Mouse (Mus musculus): Measurements from ENCODE around the gene Espn. TPM values are rescaled to one million over a fixed set of nuclear protein-coding genes. Genes with fewer than 3 reads are reported as not detected.

Gene Espn
- total and polyA plus RNA-seq, 3 experiments = 5.0 to 19.6 TPM; not detected in 1

- Histone ChIP-seq H3K4me1 (ENCODE audit: control insufficient read depth in 1 of 2, insufficient read depth in 2 of 2, low read length in 2 of 2) (peaks cover 3 to 19% of the 10 kb centered on the region in 2 experiments; a peak in 3 of 4 replicates), H3K9me3 (replicated peaks; ENCODE audit: insufficient read depth, low read length) (no peaks in the 10 kb centered on the region), H3K27ac (ENCODE audit: control insufficient read depth, low read depth, low read length) (peak overlapping the region; percentile 59), H3K36me3 (ENCODE audit: control insufficient read depth in 1 of 2, insufficient read depth in 2 of 2, low read length in 2 of 2) (peaks cover 0 to 13% of the 10 kb centered on the region in 2 experiments; a peak in 2 of 4 replicates), H3K79me2 (ENCODE audit: control insufficient read depth, insufficient read depth, low read length, poor library complexity) (peaks cover 7% of the 10 kb centered on the region), H3K27me3 (ENCODE audit: control insufficient read depth in 1 of 2, insufficient read depth in 2 of 2, low read length in 2 of 2) (no peaks in the 10 kb centered on the region), H3K4me3 (ENCODE audit: control insufficient read depth in 1 of 2, insufficient read depth in 1 of 2, low read depth in 2 of 2, low read length in 2 of 2) (peak overlapping the region; percentile 90 to 94), H3K9ac (ENCODE audit: control insufficient read depth, low read depth, low read length, poor library complexity, severe bottlenecking) (peak overlapping the region; percentile 95)
- peak; percentile 66 for DNase-seq (ENCODE audit: low read depth, low spot score)
- no peak for TF ChIP-seq EP300 (IDR thresholded peaks at IDR 0.05; ENCODE audit: low read depth in 1 of 2, low read length in 2 of 2)
- peak; percentile 65 to 80; a peak in 3 of 4 replicates for TF ChIP-seq POLR2A (IDR thresholded peaks at IDR 0.05; ENCODE audit: control insufficient read depth in 1 of 2, insufficient read depth in 1 of 2, low read depth in 1 of 2, low read length in 2 of 2, poor library complexity in 1 of 2)
- TF ChIP-seq MYC (IDR thresholded peaks at IDR 0.05; ENCODE audit: low read depth, low read length) = no peak
- peak; percentile 18; the same call in 1 of the 2 replicates for TF ChIP-seq MAZ (IDR thresholded peaks at IDR 0.05; ENCODE audit: low read depth, low read length)
- TF ChIP-seq POLR2AphosphoS5 (IDR thresholded peaks at IDR 0.05; ENCODE audit: borderline replicate concordance, low read depth, low read length) = no peak
- peak; percentile 65 for TF ChIP-seq NELFE (IDR thresholded peaks at IDR 0.05; ENCODE audit: low read depth, low read length)
- no peak for TF ChIP-seq CTCF (IDR thresholded peaks at IDR 0.05 in 2 of 3, conservative IDR thresholded peaks at IDR 0.05 in 1 of 3; ENCODE audit: control insufficient read depth in 1 of 3, insufficient read depth in 1 of 3, low read depth in 2 of 3, low read length in 3 of 3, poor library complexity in 1 of 3, severe bottlenecking in 1 of 3)
- no peak for TF ChIP-seq RCOR1 (IDR thresholded peaks at IDR 0.05; ENCODE audit: low read depth, low read length)
- no peak for TF ChIP-seq GATA1 (IDR thresholded peaks at IDR 0.05; ENCODE audit: low read depth, low read length)
- TF ChIP-seq ZMIZ1 (IDR thresholded peaks at IDR 0.05; ENCODE audit: low read depth, low read length) = peak; percentile 61; the same call in 1 of the 2 replicates
- TF ChIP-seq UBTF (IDR thresholded peaks at IDR 0.05; ENCODE audit: borderline replicate concordance, insufficient read depth, low read depth, low read length) = peak; percentile 86; the same call in 1 of the 2 replicates
- no peak for TF ChIP-seq TBP (IDR thresholded peaks at IDR 0.05; ENCODE audit: low read depth, low read length)
- TF ChIP-seq USF1 (IDR thresholded peaks at IDR 0.05; ENCODE audit: low read depth, low read length) = no peak
- no peak for TF ChIP-seq RAD21 (IDR thresholded peaks at IDR 0.05; ENCODE audit: low read depth, low read length)
- TF ChIP-seq MXI1 (IDR thresholded peaks at IDR 0.05; ENCODE audit: low read depth, low read length) = peak; percentile 51; the same call in 1 of the 2 replicates
- TF ChIP-seq POLR2AphosphoS2 (IDR thresholded peaks at IDR 0.05; ENCODE audit: low read length) = peak; percentile 63; the same call in 1 of the 2 replicates
Measured at GRCm38 (mm10) chr4:152086505-152087210, 65.5 kb downstream of the Espn start.

GRCm38 (mm10) chr4:152084616-152085015 lies 67.6 kb downstream of the Espn start:
- H3K4me1 ChIP-seq (ENCODE audit: control insufficient read depth in 1 of 2, insufficient read depth in 2 of 2, low read length in 2 of 2) = peaks cover 3 to 19% of the 10 kb centered on the region in 2 experiments; a peak in 3 of 4 replicates
- no peak overlapping the region for H3K9ac ChIP-seq (ENCODE audit: control insufficient read depth, low read depth, low read length, poor library complexity, severe bottlenecking)
- no peaks in the 10 kb centered on the region for H3K27me3 ChIP-seq (ENCODE audit: control insufficient read depth in 1 of 2, insufficient read depth in 2 of 2, low read length in 2 of 2)
- no peak for DNase-seq (ENCODE audit: low read depth, low spot score)
- peaks cover 7% of the 10 kb centered on the region for H3K79me2 ChIP-seq (ENCODE audit: control insufficient read depth, insufficient read depth, low read length, poor library complexity)
- no peaks in the 10 kb centered on the region for H3K9me3 ChIP-seq (replicated peaks; ENCODE audit: insufficient read depth, low read length)
- no peak for TF ChIP-seq GABPA (IDR thresholded peaks at IDR 0.05; ENCODE audit: low read depth, low read length)
- TF ChIP-seq ELF1 (IDR thresholded peaks at IDR 0.05; ENCODE audit: low read depth, low read length) = no peak
- TF ChIP-seq TAL1 (IDR thresholded peaks at IDR 0.05; ENCODE audit: low read length) = no peak
- TF ChIP-seq TCF12 (IDR thresholded peaks at IDR 0.05; ENCODE audit: low read depth, low read length) = no peak
- no peak for TF ChIP-seq E2F4 (IDR thresholded peaks at IDR 0.05; ENCODE audit: borderline replicate concordance, low read depth, low read length)
- TF ChIP-seq ETS1 (IDR thresholded peaks at IDR 0.05; ENCODE audit: low read depth, low read length) = no peak
- peaks cover 0 to 13% of the 10 kb centered on the region in 2 experiments; a peak in 2 of 4 replicates for H3K36me3 ChIP-seq (ENCODE audit: control insufficient read depth in 1 of 2, insufficient read depth in 2 of 2, low read length in 2 of 2)
- H3K27ac ChIP-seq (ENCODE audit: control insufficient read depth, low read depth, low read length) = no peak overlapping the region
- H3K4me3 ChIP-seq (ENCODE audit: control insufficient read depth in 1 of 2, insufficient read depth in 1 of 2, low read depth in 2 of 2, low read length in 2 of 2) = no peak overlapping the region

All from MEL (cell line).